Mouse (Mus musculus) testis, adult 2 months (tissue): ENCODE data around the gene Dctn2.

ENCODE experiments used
- CTCF ChIP-seq: fragments of 200-500 bp; IDR thresholded peaks from 2 replicates; pipeline ENCODE4 v1.5.1; 2012; ENCODE audit warnings: low read depth, mild to moderate bottlenecking, inconsistent platforms, low read length, moderate library complexity; ENCODE audit not compliant: control insufficient read depth, insufficient read depth, insufficient replicate concordance
- POLR2A ChIP-seq: fragments of 200-500 bp; IDR thresholded peaks from 2 replicates; pipeline ENCODE4 v1.6.1; 2012; ENCODE audit warnings: low read depth, mild to moderate bottlenecking, inconsistent platforms, low read length, moderate library complexity; ENCODE audit not compliant: control insufficient read depth

GRCm38 (mm10) chr10:127288328-127288799 lies 22.2 kb downstream of the Dctn2 start:
- TF ChIP-seq POLR2A (no peak), CTCF (no peak)
